Mouse (Mus musculus) T-helper 17 cell (primary cell): ENCODE measurements around the gene Lrrc9.

ENCODE experiments used
- in situ Hi-C, 2 experiments: fragments of 300-600 bp; cut with MboI, MseI; formaldehyde crosslinking; loops; 1 replicate in 1 of 2; 2 replicates in 1 of 2; pipeline ENCODE4 v1.15.1; 2025; ENCODE audit warnings: high pct_unique_total_duplicates in 2 of 2

The Lrrc9 gene

DNA sequence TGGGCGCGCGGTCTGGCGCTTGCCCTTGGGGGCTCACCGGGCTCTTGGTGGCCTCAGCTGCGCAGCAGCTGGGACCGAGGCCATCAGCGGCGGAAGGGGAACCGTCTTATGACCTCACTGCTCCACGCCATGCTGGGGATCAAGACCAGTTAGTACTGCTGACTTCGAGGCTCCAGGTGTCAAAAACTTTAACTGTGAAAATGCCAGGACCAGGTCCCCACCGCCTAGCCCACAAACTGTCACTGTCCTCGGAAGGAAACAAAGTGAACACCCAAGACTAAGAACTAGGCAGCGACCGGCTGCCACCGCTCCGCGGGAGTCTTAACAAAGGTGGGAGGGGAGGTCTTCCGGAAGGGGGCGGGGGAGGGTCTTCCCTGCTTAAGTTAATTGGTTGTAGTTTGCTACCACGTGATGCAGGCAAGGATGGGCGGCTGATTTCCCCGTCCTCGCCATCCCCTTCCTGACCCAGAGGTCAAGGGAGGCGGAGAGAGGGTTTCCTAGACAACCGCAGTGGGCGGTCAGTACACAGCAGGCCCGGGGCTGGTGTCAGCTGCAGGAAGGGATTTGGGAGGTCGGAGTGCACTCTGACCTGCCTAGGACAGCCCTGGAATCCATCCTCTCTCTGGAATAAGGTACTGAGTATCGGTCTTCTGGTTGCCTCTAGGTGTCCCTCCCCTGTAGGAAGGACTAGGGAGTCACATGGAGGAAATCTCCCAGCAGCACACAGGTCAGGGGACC lies at the start of gene Lrrc9:
TSS of gene Lrrc9 (plus strand) at position 28 of the 738 bp plus-strand sequence.
- in situ Hi-C loops: no loop called here

DNA sequence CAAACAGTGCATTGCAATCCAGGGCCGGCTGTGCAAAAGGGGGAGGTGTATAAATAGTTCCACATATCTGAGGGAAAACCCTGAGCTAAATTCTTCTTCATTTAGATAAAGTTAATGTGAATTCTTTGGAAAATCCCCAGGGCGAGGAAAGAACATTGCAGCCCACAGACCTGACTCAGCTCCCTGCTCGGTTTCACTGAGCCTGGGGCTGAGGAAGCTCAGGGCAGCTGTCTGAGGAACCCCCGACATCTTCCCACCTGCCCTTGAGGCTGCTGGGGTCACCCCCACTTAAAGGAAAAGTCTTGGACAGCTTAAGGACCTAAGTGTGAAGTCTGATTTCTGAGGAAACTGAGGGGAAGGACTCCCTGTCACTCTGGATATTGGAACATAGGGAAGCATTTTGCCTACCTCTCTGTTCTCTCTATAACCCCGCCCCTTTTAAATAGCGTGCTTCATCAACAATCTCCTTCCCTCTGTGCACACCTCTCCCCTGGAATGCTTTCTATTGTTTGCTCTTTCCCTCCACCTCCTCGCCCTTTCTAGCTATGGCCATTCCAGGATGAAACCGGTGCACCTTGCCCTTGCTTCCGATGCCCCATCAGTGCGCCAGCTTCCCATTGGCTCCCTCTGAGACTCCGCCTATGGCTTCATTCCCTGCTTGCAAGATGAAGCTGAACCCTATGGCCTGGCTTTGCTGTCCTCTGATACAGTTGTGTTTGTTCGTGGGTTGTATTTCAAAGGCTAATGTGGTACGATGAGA lies 48.4 kb upstream of the Lrrc9 start:
- in situ Hi-C loops: no loop called here

- in situ Hi-C loops: loop anchor here (25.0 kb wide), 2 partner anchors 293 to 643 kb away; no protein-coding TSS in a partner anchor
Observed at GRCm38 (mm10) chr12:72405031-72405430, 36.6 kb upstream of the Lrrc9 start.

- in situ Hi-C loops: loop anchor here (25.0 kb wide), 2 partner anchors 295 to 645 kb away; no protein-coding TSS in a partner anchor
Observed at GRCm38 (mm10) chr12:72407146-72407545, 34.5 kb upstream of the Lrrc9 start.

DNA sequence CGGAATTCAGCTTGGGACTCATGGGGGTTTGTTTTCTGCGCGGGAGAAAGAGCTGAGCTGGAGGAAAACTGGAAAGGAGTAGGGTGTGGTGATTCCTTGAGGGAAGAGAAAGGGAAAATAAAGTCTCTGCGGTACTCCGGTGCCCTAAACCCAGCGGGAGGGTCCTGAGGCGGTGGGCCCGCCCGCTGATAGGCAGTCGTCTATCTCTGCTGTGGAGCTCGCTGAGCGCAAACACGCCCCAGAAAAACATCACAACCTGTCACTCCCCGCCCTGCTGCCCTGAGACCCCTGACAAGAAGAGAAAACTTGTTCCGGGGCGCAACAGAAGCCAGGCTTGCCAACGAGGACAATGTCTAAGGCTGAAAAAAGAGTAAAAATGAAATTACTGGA lies 34.0 kb upstream of the Lrrc9 start:
- in situ Hi-C loops: loop anchor here (25.0 kb wide), 2 partner anchors 295 to 645 kb away; no protein-coding TSS in a partner anchor

GRCm38 (mm10) chr12:72408111-72408891 lies 33.4 kb upstream of the Lrrc9 start:
- in situ Hi-C loops: loop anchor here (25.0 kb wide), 2 partner anchors 296 to 646 kb away; no protein-coding TSS in a partner anchor

DNA sequence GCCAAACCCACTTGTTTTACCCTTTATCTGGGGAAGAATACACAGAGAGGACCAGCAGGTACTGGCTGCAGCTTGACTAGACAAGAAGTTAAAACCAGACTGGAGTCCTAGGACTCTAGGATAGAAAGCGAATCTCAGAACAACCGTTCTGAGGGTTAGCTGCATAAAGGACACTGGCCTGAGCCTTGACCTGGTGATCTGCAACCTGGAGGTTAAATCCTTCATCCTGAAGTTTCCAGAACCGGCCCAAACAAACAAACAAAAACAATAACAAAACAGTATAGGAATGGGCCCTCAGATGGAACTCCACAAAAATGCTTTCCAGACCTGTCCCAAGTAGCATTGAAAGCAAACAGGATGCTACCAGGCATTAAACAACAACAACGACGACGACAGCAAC lies 32.7 kb upstream of the Lrrc9 start, which contains the start of gene Rtn1:
TSS of gene Rtn1 (minus strand) at position 101 of the 400 bp plus-strand sequence.
- in situ Hi-C loops: loop anchor here (25.0 kb wide), 2 partner anchors 297 to 647 kb away; no protein-coding TSS in a partner anchor

DNA sequence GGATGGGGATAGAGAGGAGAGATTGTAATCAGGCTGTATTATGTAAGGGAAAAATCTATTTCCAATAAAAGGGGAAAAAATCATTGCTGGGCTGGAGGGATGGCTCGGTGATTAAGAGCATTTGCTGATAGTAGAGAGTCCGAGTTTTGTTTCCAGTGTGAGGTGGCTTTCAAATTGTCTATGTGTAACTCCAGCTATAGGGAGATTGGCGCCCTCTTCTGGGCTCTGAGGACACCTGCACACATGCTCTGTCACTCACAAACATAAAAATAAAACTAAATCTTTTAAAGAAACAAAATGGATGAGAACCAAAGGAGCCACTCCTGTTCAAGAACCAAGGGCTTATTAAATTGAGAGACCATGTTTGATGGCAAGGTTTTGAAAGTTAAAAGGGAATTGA lies 23.9 kb upstream of the Lrrc9 start:
- in situ Hi-C loops: loop anchor here (25.0 kb wide), 2 partner anchors 305 to 655 kb away; no protein-coding TSS in a partner anchor

DNA sequence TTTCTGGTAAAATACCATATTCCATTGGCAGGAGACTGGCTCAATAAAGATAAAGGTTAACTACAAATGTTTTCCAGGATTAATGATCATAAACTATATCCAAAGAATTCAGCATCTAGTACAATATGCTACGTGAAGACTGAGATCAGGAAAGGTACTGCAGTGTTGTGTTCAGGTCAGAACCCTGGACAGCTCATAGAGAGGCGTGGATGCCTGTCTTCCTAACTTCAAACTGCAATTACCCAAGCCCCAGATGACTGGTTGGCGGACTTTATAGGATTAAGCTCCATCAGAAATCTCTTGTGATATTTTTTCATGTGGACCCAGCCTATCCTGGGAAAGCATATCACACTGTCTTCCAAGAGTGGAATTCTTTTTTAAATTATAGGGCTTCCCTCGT lies 19.0 kb upstream of the Lrrc9 start:
- in situ Hi-C loops: loop anchor here (25.0 kb wide), 2 partner anchors 310 to 660 kb away; no protein-coding TSS in a partner anchor

- in situ Hi-C loops: loop anchor here in 1 of 2 experiments (5.0 kb wide), 1 partner anchor 320 kb away; no protein-coding TSS in a partner anchor
Observed at GRCm38 (mm10) chr12:72427722-72428126, 13.9 kb upstream of the Lrrc9 start.

DNA sequence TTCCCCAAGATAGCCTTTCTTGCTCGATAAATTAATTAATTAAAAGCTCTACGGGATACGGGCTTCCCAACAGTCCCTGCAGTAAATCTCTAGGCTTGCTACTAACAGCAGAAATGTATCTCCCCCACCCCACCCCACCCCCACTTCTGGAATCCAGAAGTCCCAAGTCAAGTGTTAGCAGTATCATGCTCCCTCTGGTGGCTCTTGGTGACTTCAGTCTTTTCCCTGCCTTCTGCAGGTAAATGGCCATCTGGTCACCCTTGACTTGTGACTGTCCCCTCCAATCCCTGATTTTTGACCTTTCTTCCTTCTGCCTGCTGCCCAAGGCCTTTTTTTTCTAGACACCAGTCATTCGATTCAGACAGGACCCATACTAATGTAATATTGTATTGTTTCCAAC lies 9.5 kb upstream of the Lrrc9 start:
- in situ Hi-C loops: no loop called here

DNA sequence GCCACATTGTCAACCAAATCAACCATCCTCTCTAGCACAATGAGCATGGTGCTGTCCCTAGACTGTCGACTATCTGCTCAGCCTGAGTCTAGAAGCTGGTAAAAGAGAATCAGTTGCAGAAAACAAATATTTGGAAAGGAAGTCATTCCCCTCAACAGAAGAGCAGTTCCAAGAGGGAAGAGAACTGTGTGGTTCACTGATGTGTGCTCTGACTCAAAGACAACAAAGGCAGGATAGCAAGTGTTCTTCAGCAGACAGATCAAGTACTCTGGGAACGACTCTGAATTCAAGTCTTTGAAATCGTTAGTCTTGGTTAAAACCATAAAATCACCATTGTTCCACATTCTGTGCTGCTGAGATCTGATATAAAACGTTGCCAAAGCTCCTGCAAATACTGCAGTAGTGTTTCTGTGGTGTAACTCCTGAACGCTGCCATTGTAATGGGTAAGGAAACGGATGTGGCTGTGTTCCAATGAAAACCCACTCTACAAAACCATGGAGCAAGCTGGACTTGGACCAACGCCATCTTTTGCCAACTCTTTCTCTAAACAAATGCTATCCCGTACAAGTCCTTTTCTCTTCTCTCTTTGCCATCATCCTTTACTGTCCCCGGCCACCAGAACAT lies 8.3 kb upstream of the Lrrc9 start:
- in situ Hi-C loops: no loop called here

- in situ Hi-C loops: no loop called here
Observed at GRCm38 (mm10) chr12:72437676-72438341, 3.9 kb upstream of the Lrrc9 start.

DNA sequence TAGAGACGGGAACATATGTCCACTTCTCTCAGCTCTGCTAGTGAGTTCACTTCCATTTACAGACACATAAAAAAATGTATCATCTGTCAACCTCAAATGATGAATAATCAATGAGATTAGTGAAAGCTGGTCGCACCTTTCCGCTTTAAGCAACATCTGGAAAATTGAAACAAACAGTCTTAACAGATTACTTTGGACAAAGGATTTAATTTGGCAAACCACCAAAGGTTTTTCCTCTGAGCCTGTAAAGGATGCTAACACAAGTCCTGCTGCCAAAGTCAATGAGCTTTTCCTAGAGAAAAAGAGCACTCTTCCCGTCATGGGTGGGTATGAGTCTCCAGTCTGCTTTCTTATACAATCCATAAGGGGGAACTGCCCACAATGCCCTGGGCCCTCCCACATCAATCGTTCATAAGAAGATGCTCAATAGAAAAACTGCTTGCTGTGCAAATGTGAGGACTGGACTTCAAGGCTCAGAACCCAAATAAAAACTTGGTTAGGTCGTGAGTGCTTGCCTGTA lies 2.6 kb upstream of the Lrrc9 start:
- in situ Hi-C loops: no loop called here

DNA sequence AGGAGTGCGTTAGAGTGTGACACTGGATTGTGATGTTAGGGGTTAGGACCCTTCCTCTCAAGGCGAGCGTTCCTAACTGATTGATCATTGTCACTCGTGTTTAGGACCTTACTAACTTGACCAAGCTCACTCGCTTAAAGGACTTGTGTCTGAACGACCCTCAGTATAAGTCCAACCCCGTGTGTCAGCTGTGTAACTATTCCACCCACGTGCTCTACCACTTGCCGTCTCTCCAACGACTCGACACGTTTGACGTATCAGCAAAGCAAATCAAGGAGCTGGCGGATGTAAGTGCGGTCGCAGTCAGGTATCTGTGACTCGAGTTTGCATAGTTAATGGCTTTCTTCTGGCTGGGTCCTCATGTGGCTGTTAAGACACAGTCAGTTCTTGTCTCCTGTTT lies 12.3 kb downstream of the Lrrc9 start:
- in situ Hi-C loops: loop anchor here in 1 of 2 experiments (25.0 kb wide), 1 partner anchor 508 kb away; no protein-coding TSS in a partner anchor

DNA sequence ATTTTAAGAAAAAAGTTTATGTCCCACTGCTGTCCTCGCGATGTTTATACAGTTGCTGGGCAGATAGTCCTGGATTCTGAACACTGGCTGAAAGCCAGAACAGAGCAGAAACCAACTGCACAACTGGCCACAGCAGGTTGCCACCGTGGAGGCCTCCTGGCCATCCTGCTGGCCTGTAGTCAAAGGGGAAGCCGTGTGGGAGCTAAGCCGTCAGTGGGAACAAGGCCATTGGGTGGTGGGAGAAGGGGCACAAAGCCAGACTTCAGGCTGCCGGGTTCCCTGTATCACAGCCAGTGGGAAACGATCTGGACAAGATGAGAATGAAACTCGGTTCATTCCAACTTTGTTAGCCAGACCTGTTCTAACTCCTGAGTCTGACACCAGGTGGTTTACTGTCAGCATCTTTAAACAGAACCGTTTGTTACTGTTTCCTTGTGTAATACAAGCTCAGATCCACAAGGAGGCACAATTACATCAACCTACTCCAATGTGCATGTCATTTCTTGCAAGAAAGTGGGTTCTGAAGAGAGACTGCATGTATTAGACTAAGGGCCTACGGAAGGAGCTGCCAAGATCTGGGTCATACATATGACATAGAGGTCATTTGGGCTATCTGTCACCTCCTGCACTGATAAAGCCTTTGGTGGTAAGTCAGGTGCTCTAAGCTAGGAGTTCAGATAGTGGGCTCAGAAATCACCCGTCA lies 19.7 kb downstream of the Lrrc9 start:
- in situ Hi-C loops: loop anchor here (10.0 to 25.0 kb wide), 3 partner anchors 203 to 501 kb away; partner anchors contain the start of gene Dhrs7 (in 1 of the 2)

DNA sequence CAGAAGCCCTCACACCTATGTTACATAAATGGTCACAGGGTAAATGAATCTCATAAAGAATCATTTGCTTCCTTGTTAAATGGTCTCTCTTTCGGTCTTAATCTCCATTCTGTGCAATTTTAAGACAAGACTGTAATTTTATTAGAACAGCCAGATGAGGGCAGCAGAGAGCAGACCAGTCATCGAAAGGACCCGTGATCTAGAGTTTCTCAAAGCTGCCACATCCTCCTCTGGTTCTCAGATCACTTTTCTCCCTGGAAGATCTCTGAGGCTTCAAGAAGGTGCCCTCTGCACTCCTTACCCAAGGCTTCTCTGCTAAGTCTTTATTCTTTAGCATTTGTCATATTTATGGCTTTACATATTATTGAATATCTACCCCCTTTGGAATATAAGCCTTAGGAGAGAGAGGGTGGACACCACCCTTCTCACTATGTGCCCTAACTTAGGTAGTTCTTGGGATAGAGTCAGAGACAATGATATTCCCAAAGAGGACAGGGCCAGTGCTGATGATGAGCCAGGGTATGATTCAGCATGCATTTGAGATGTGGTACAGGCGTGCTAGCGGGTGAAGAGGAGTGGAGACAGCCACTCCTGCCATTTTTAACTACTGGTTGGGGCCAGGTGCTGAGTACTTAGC lies 20.3 kb downstream of the Lrrc9 start:
- in situ Hi-C loops: loop anchor here (10.0 to 25.0 kb wide), 3 partner anchors 203 to 500 kb away; partner anchors contain the start of gene Dhrs7 (in 1 of the 2)

GRCm38 (mm10) chr12:72465826-72466501 lies 24.3 kb downstream of the Lrrc9 start:
- in situ Hi-C loops: loop anchor here (5.0 to 25.0 kb wide), 4 partner anchors 51 to 496 kb away; partner anchors contain the start of gene Dhrs7 (in 1 of the 2)
